Mouse (Mus musculus) intestine, embryonic 14.5 days (tissue): Measurements from ENCODE around the gene Prkar1b. TPM values are rescaled to one million over a fixed set of nuclear protein-coding genes. Genes with fewer than 3 reads are reported as not detected.

Experiments
- ATAC-seq: fragments of 200-750 bp; cut with Nextera tagmentation; replicated peaks from 2 replicates; pipeline ENCODE4 v1.8.0; 2017; ENCODE audit warnings: low read depth, moderate number of reproducible peaks, moderate TSS enrichment, moderate library complexity; ENCODE audit not compliant: low FRiP score, low TSS enrichment
- DNase-seq: peaks from one replicate; pipeline ENCODE4 v3.0.0-alpha.2; 2018; ENCODE audit warnings: low spot score
- H3K27ac ChIP-seq: fragments of 300-500 bp; sonication (generic); 2 replicates; pipeline ENCODE4 v1.5.1; 2014; ENCODE audit warnings: low read depth, mild to moderate bottlenecking, control low read depth
- H3K27me3 ChIP-seq: fragments of 300-500 bp; sonication (generic); replicated peaks from 2 replicates; pipeline ENCODE4 v1.6.1; 2014; ENCODE audit warnings: low read length, control low read depth; ENCODE audit not compliant: control insufficient read depth, insufficient read depth
- H3K36me3 ChIP-seq: fragments of 300-500 bp; sonication (generic); 2 replicates; pipeline ENCODE4 v1.6.1; 2014; ENCODE audit warnings: low read length, control low read depth; ENCODE audit not compliant: control insufficient read depth, insufficient read depth
- H3K4me1 ChIP-seq: fragments of 300-500 bp; sonication (generic); replicated peaks from 2 replicates; pipeline ENCODE4 v1.6.1; 2014; ENCODE audit warnings: low read length, control low read depth, mixed read lengths; ENCODE audit not compliant: control insufficient read depth, insufficient read depth
- H3K4me2 ChIP-seq: fragments of 300-500 bp; sonication (generic); 2 replicates; pipeline ENCODE4 v1.6.1; 2014; ENCODE audit warnings: low read length
- H3K4me3 ChIP-seq: fragments of 300-500 bp; sonication (generic); 2 replicates; pipeline ENCODE4 v1.5.1; 2014; ENCODE audit warnings: low read depth, low read length, control low read depth, mixed read lengths
- H3K9ac ChIP-seq: fragments of 300-500 bp; sonication (generic); 2 replicates; pipeline ENCODE4 v1.6.1; 2014; ENCODE audit warnings: mild to moderate bottlenecking, low read length
- H3K9me3 ChIP-seq: fragments of 300-500 bp; sonication (generic); 2 replicates; pipeline ENCODE4 v1.6.1; 2016; ENCODE audit warnings: low read length, control low read depth; ENCODE audit not compliant: control insufficient read depth
- WGBS: fragments of 180-500 bp; shearing (Covaris S2); extraction: QIAGEN DNeasy Blood & Tissue Kit; methylation state at CpG from one replicate; pipeline ENCODE4 v1.1.7; 2014; 5-methylcytosine and 5-hydroxymethylcytosine counted together
- polyA plus RNA-seq: library from polyadenylated mRNA; unstranded; fragments of >200 nt; fragmentation: Nextera tagmentation; extraction: Ambion mirVana; gene quantifications from 2 replicates; pipeline ENCODE4 v1.2.1, GENCODE M21; 2014

Gene Prkar1b
- polyA plus RNA-seq, 1 experiment from 2014 or later = 25.6 TPM

GRCm38 (mm10) chr5:138988764-138989163 lies 161.0 kb downstream of the Prkar1b start:
- no peak for DNase-seq
- no peak for ATAC-seq

GRCm38 (mm10) chr5:138987994-138988393 lies 161.8 kb downstream of the Prkar1b start:
- no peak overlapping the region for H3K9ac ChIP-seq
- peaks cover 3% of the 10 kb centered on the region; the same call in 1 of the 2 replicates for H3K4me1 ChIP-seq
- H3K27ac ChIP-seq = no peak overlapping the region
- no peak overlapping the region for H3K4me3 ChIP-seq
- peaks cover 49% of the 10 kb centered on the region for H3K36me3 ChIP-seq
- no peak for DNase-seq
- WGBS = 74% methylated on average over 10 of the region's 10 CpGs
- H3K9me3 ChIP-seq = no peaks in the 10 kb centered on the region
- no peak overlapping the region for H3K4me2 ChIP-seq
- no peak for ATAC-seq
- H3K27me3 ChIP-seq = peaks cover 7% of the 10 kb centered on the region

More at GRCm38 (mm10) chr5:138988764-138989163, 161.0 kb downstream of the Prkar1b start:
- no peak overlapping the region for H3K4me3 ChIP-seq
- no peaks in the 10 kb centered on the region for H3K9me3 ChIP-seq
- no peak overlapping the region for H3K27ac ChIP-seq
- WGBS = 54% methylated on average over 9 of the region's 9 CpGs
- H3K9ac ChIP-seq = no peak overlapping the region
- H3K27me3 ChIP-seq = peaks cover 7% of the 10 kb centered on the region
- peaks cover 42% of the 10 kb centered on the region for H3K36me3 ChIP-seq
- no peak overlapping the region for H3K4me2 ChIP-seq
- peaks cover 10% of the 10 kb centered on the region; the same call in 1 of the 2 replicates for H3K4me1 ChIP-seq

- H3K4me2 ChIP-seq = no peak overlapping the region
- H3K27me3 ChIP-seq = no peaks in the 10 kb centered on the region
- 58% methylated on average over 7 of the region's 9 CpGs for WGBS
- H3K36me3 ChIP-seq = peaks cover 76% of the 10 kb centered on the region
- no peaks in the 10 kb centered on the region for H3K9me3 ChIP-seq
- H3K9ac ChIP-seq = no peak overlapping the region
- ATAC-seq = no peak
- DNase-seq = no peak
- 0 out of 2 replicates have a peak, but pooled peaks cover 4% of the 10 kb centered on the region for H3K4me1 ChIP-seq
- no peak overlapping the region for H3K4me3 ChIP-seq
- no peak overlapping the region for H3K27ac ChIP-seq
Measured at GRCm38 (mm10) chr5:138981921-138982320, 167.9 kb downstream of the Prkar1b start.

GRCm38 (mm10) chr5:138980608-138981007 lies 169.2 kb downstream of the Prkar1b start:
- H3K27me3 ChIP-seq = no peaks in the 10 kb centered on the region
- no peak for ATAC-seq
- H3K4me3 ChIP-seq = no peak overlapping the region
- no peak overlapping the region for H3K27ac ChIP-seq
- 0 out of 2 replicates have a peak, but pooled peaks cover 4% of the 10 kb centered on the region for H3K4me1 ChIP-seq
- 72% methylated on average over 9 of the region's 9 CpGs for WGBS
- no peak overlapping the region for H3K9ac ChIP-seq
- no peaks in the 10 kb centered on the region for H3K9me3 ChIP-seq
- peaks cover 68% of the 10 kb centered on the region for H3K36me3 ChIP-seq
- DNase-seq = no peak
- no peak overlapping the region for H3K4me2 ChIP-seq

GRCm38 (mm10) chr5:138979840-138980239 lies 170.0 kb downstream of the Prkar1b start:
- H3K4me3 ChIP-seq = no peak overlapping the region
- no peak for DNase-seq
- H3K9ac ChIP-seq = no peak overlapping the region
- H3K27me3 ChIP-seq = no peaks in the 10 kb centered on the region
- H3K27ac ChIP-seq = no peak overlapping the region
- WGBS = 65% methylated on average over 8 of the region's 8 CpGs
- no peaks in the 10 kb centered on the region for H3K9me3 ChIP-seq
- H3K36me3 ChIP-seq = peaks cover 65% of the 10 kb centered on the region
- no peak for ATAC-seq
- H3K4me1 ChIP-seq = 0 out of 2 replicates have a peak, but pooled peaks cover 4% of the 10 kb centered on the region
- H3K4me2 ChIP-seq = no peak overlapping the region

GRCm38 (mm10) chr5:138977759-138978158 lies 172.0 kb downstream of the Prkar1b start:
- no peaks in the 10 kb centered on the region for H3K9me3 ChIP-seq
- DNase-seq (no peak), ATAC-seq (no peak)
- peaks cover 47% of the 10 kb centered on the region for H3K36me3 ChIP-seq
- no peak overlapping the region for H3K4me3 ChIP-seq
- WGBS = 54% methylated on average over 3 of the region's 3 CpGs
- no peak overlapping the region for H3K9ac ChIP-seq
- H3K27me3 ChIP-seq = no peaks in the 10 kb centered on the region
- H3K4me2 ChIP-seq = no peak overlapping the region
- H3K27ac ChIP-seq = no peak overlapping the region
- H3K4me1 ChIP-seq = 0 out of 2 replicates have a peak, but pooled peaks cover 4% of the 10 kb centered on the region

- Histone ChIP-seq H3K36me3 (peaks cover 31% of the 10 kb centered on the region), H3K4me2 (no peak overlapping the region), H3K9me3 (no peaks in the 10 kb centered on the region), H3K4me3 (no peak overlapping the region), H3K4me1 (peaks cover 7% of the 10 kb centered on the region; the same call in 1 of the 2 replicates), H3K27ac (no peak overlapping the region), H3K27me3 (no peaks in the 10 kb centered on the region), H3K9ac (no peak overlapping the region)
- no peak for DNase-seq
- WGBS = 94% methylated on average over 8 of the region's 8 CpGs
- no peak for ATAC-seq
Measured at GRCm38 (mm10) chr5:138974911-138975485, 174.8 kb downstream of the Prkar1b start.

- 75% methylated on average over 6 of the region's 6 CpGs for WGBS
- Histone ChIP-seq H3K9ac (no peak overlapping the region), H3K4me2 (no peak overlapping the region), H3K4me1 (peaks cover 8% of the 10 kb centered on the region; the same call in 1 of the 2 replicates), H3K9me3 (no peaks in the 10 kb centered on the region), H3K27me3 (no peaks in the 10 kb centered on the region), H3K4me3 (no peak overlapping the region), H3K27ac (no peak overlapping the region), H3K36me3 (peaks cover 23% of the 10 kb centered on the region)
- no peak for ATAC-seq
- no peak for DNase-seq
Measured at GRCm38 (mm10) chr5:138973480-138973879, 176.3 kb downstream of the Prkar1b start.

- Histone ChIP-seq H3K4me1 (peaks cover 12% of the 10 kb centered on the region), H3K27ac (no peak overlapping the region), H3K9ac (no peak overlapping the region), H3K4me2 (no peak overlapping the region), H3K27me3 (no peaks in the 10 kb centered on the region), H3K9me3 (no peaks in the 10 kb centered on the region), H3K4me3 (no peak overlapping the region), H3K36me3 (0 out of 2 replicates have a peak, but pooled peaks cover 5% of the 10 kb centered on the region)
- 76% methylated on average over 9 of the region's 9 CpGs for WGBS
- ATAC-seq = no peak
- DNase-seq = no peak
Measured at GRCm38 (mm10) chr5:138971405-138971804, 178.4 kb downstream of the Prkar1b start.
